In the genomic region with DNA sequence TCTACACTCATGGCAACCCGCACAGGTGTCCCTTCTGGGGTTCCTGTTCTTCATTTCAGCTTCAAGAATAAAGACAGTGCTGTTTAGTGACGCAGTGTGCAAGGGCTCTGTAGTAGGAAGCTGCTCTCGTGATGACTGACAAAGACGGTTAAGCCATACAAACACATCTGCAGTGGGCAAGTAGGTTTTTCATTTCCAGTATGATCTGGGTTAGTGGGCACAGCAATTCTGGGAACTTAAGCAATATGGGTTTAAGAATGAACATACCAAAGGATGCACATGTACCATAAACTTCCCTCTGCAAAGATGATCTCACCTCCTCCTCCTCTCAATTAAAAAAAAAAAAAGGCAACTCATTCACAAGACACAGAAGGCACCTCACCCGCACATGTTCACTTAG, we compare ENCODE assay signal across 21 mouse cellular contexts.
DNase-seq lines count a peak whose midpoint lies in the region; ATAC-seq and TF ChIP-seq lines count a peak whose summit lies in the region.
"Had no signal": no experiment of that assay in that cellular context is flagged by ENCODE, and none has a peak within 500 bp of the region (broad histone marks: within the 10 kb centered on the region; RNA-seq: fewer than 3 reads in every experiment).

No protein-coding gene starts in this region.

- TF ChIP-seq POLR2A in spleen, adult 2 months (IDR thresholded peaks at IDR 0.05; ENCODE audit: low read depth, low read length): no peak

- 27% methylated on average over 5 of the region's 5 CpGs for WGBS in spleen, adult 2 months
- WGBS in hindbrain, embryonic 13.5 days: 89% methylated on average over 5 of the region's 5 CpGs
- 78% methylated on average over 5 of the region's 5 CpGs for WGBS in liver, postnatal 0 days (ENCODE audit: insufficient replicate concordance)

- no peak for TF ChIP-seq CTCF in spleen, adult 2 months (IDR thresholded peaks at IDR 0.05; ENCODE audit: extremely low read depth, insufficient read depth, insufficient read length, insufficient replicate concordance)
- TF ChIP-seq CTCF in liver, postnatal 0 days (IDR thresholded peaks at IDR 0.05; ENCODE audit: low read depth): no peak

- no peaks in the 10 kb centered on the region for H3K27me3 ChIP-seq in spleen, adult 2 months (ENCODE audit: control insufficient read depth, insufficient read depth, low read length)
- no peaks in the 10 kb centered on the region for H3K27me3 ChIP-seq in hindbrain, embryonic 13.5 days
- no peaks in the 10 kb centered on the region for H3K27me3 ChIP-seq in liver, postnatal 0 days (ENCODE audit: insufficient read depth, low read length)
- H3K27me3 ChIP-seq: embryonic facial prominence, embryonic 12.5 days; forebrain, embryonic 15.5 days; hindbrain, embryonic 12.5 days; intestine, embryonic 15.5 days; limb, embryonic 13.5 days; liver, embryonic 13.5 days; lung, embryonic 15.5 days had no signal

- peak overlapping the region; percentile 30 for H3K27ac ChIP-seq in spleen, adult 2 months (ENCODE audit: insufficient read depth, low read length)
- no peak overlapping the region for H3K27ac ChIP-seq in hindbrain, embryonic 13.5 days
- H3K27ac ChIP-seq in liver, postnatal 0 days (ENCODE audit: low read depth): no peak overlapping the region
- H3K27ac ChIP-seq: embryonic facial prominence, embryonic 12.5 days; forebrain, embryonic 15.5 days; hindbrain, embryonic 12.5 days; intestine, embryonic 15.5 days; limb, embryonic 13.5 days; liver, embryonic 13.5 days; lung, embryonic 15.5 days had no signal

- peaks cover 2% of the 10 kb centered on the region; the same call in 1 of the 2 replicates for H3K36me3 ChIP-seq in spleen, adult 2 months (ENCODE audit: control insufficient read depth, insufficient read depth, low read length)
- no peaks in the 10 kb centered on the region for H3K36me3 ChIP-seq in hindbrain, embryonic 13.5 days
- H3K36me3 ChIP-seq in liver, postnatal 0 days (replicated peaks; ENCODE audit: insufficient read depth, low read length): no peaks in the 10 kb centered on the region
- H3K36me3 ChIP-seq: embryonic facial prominence, embryonic 12.5 days; forebrain, embryonic 15.5 days; hindbrain, embryonic 12.5 days; intestine, embryonic 15.5 days; limb, embryonic 13.5 days; liver, embryonic 13.5 days; lung, embryonic 15.5 days had no signal

- no peak overlapping the region for H3K9ac ChIP-seq in hindbrain, embryonic 13.5 days
- H3K9ac ChIP-seq in liver, postnatal 0 days (replicated peaks): no peak overlapping the region
- H3K9ac ChIP-seq: embryonic facial prominence, embryonic 12.5 days; forebrain, embryonic 15.5 days; hindbrain, embryonic 12.5 days; intestine, embryonic 15.5 days; limb, embryonic 13.5 days; liver, embryonic 13.5 days; lung, embryonic 15.5 days had no signal

- H3K9me3 ChIP-seq in hindbrain, embryonic 13.5 days: no peaks in the 10 kb centered on the region
- no peaks in the 10 kb centered on the region for H3K9me3 ChIP-seq in liver, postnatal 0 days (ENCODE audit: low read length)
- H3K9me3 ChIP-seq: embryonic facial prominence, embryonic 12.5 days; forebrain, embryonic 15.5 days; hindbrain, embryonic 12.5 days; intestine, embryonic 15.5 days; limb, embryonic 13.5 days; liver, embryonic 13.5 days; lung, embryonic 15.5 days had no signal

- peak; percentile 77 for ATAC-seq in granulocyte monocyte progenitor cell, adult 5-6 weeks (replicated peaks; ENCODE audit: poor library complexity, severe bottlenecking)
- 0 out of 2 replicates have a peak, but pooled peaks have one; percentile 31 for ATAC-seq in neutrophil, adult 5-6 weeks (ENCODE audit: extremely low read depth, insufficient number of reproducible peaks, low FRiP score, poor library complexity, severe bottlenecking)
- ATAC-seq in hindbrain, embryonic 13.5 days (ENCODE audit: low FRiP score): no peak
- ATAC-seq in liver, postnatal 0 days: no peak
- ATAC-seq: forebrain, embryonic 15.5 days; intestine, embryonic 15.5 days; midbrain, embryonic 16.5 days had no signal

- no peak for TF ChIP-seq EP300 in liver, postnatal 0 days (IDR thresholded peaks at IDR 0.05; ENCODE audit: low read depth)

- peak in 1 of 2 experiments; percentile 51 for DNase-seq in spleen, adult 2 months (ENCODE audit: low read depth in 1 of 2, low spot score in 2 of 2)
- DNase-seq in spleen, postnatal 4 days (ENCODE audit: low spot score in 2 of 2): no peak
- no peak for DNase-seq in liver, postnatal 0 days
- no peak for DNase-seq in layer of hippocampus, adult 11-12 months (ENCODE audit: low spot score)
- DNase-seq: cerebellum, adult 9-11 months; gastrocnemius, postnatal 25 days; kidney, adult 9 months; kidney, postnatal 4 days; liver, embryonic 13.5 days; right cerebral cortex, postnatal 25 days had no signal

- H3K4me2 ChIP-seq in hindbrain, embryonic 13.5 days: no peak overlapping the region
- no peak overlapping the region for H3K4me2 ChIP-seq in liver, postnatal 0 days (ENCODE audit: low read depth, low read length)
- H3K4me2 ChIP-seq: embryonic facial prominence, embryonic 12.5 days; forebrain, embryonic 15.5 days; hindbrain, embryonic 12.5 days; intestine, embryonic 15.5 days; limb, embryonic 13.5 days; liver, embryonic 13.5 days; lung, embryonic 15.5 days had no signal

- H3K4me1 ChIP-seq in spleen, adult 2 months (ENCODE audit: control insufficient read depth, insufficient read depth, insufficient read length): peaks cover 33% of the 10 kb centered on the region
- H3K4me1 ChIP-seq in hindbrain, embryonic 13.5 days (replicated peaks): peaks cover 15% of the 10 kb centered on the region
- H3K4me1 ChIP-seq in liver, postnatal 0 days (ENCODE audit: insufficient read depth): no peaks in the 10 kb centered on the region
- H3K4me1 ChIP-seq: embryonic facial prominence, embryonic 12.5 days; hindbrain, embryonic 12.5 days; intestine, embryonic 15.5 days had no signal

- H3K4me3 ChIP-seq in spleen, adult 2 months (ENCODE audit: extremely low read depth, insufficient read depth, insufficient read length): no peak overlapping the region
- H3K4me3 ChIP-seq in hindbrain, embryonic 13.5 days: no peak overlapping the region
- no peak overlapping the region for H3K4me3 ChIP-seq in liver, postnatal 0 days (ENCODE audit: low read depth, low read length)
- H3K4me3 ChIP-seq: embryonic facial prominence, embryonic 12.5 days; erythroblast, embryonic 14.5 days; forebrain, embryonic 15.5 days; hindbrain, embryonic 12.5 days; intestine, embryonic 15.5 days; limb, embryonic 13.5 days; liver, embryonic 13.5 days; lung, embryonic 15.5 days had no signal

Comparison
In these comparisons a context has a peak if more than half of its experiments do, and no peak if none do; other contexts are left out.
1. ATAC-seq: peak in granulocyte monocyte progenitor cell, adult 5-6 weeks (single experiment) and neutrophil, adult 5-6 weeks (single experiment); none in hindbrain, embryonic 13.5 days (single experiment) and liver, postnatal 0 days (single experiment).